Mouse (Mus musculus): ENCODE data around the gene Mtm1. TPM values are rescaled to one million over a fixed set of nuclear protein-coding genes. Genes with fewer than 3 reads are reported as not detected.
A peak's percentile ranks its signal among the peaks of the same experiment; 100 is the strongest.

Gene Mtm1
- polyA plus RNA-seq, 1 experiment: 3.1 TPM

DNA sequence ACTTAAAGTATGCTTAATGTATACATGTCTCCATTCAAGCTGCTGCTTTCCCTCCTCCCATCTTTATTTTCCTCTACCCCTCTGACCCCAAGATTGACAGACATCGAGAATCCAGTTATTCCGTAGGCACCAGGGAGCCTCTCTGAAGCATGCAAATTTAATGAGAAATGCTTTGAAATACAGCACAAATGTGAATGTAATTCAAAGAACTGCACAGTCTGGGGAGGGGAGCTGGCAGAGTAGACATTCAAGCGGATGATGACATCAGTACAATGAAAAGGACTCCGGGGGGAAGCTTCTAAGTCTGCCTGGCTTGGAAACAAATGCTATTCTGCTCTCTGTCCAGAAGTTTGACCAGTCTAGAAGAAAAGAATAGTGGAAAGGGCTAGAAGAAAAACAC lies 2.3 kb downstream of the Mtm1 start:
- TF ChIP-seq CTCF (conservative IDR thresholded peaks at IDR 0.05; ENCODE audit: insufficient read depth, insufficient read length, low read depth, low read length) (no peak), POLR2A (IDR thresholded peaks at IDR 0.05; ENCODE audit: low read depth, low read length) (no peak)
- Histone ChIP-seq H3K27ac (ENCODE audit: insufficient read depth, low read depth, low read length) (no peak overlapping the region), H3K4me3 (ENCODE audit: insufficient read depth, low read depth, low read length) (no peak overlapping the region), H3K4me1 (ENCODE audit: control insufficient read depth, insufficient read depth, low read length) (no peaks in the 10 kb centered on the region), H3K27me3 (replicated peaks; ENCODE audit: control insufficient read depth, insufficient read depth, low read length) (no peaks in the 10 kb centered on the region), H3K36me3 (ENCODE audit: control insufficient read depth, insufficient read depth, low read length) (no peaks in the 10 kb centered on the region)
- 85% methylated on average over 4 of the region's 4 CpGs for WGBS
- no peak for DNase-seq

DNA sequence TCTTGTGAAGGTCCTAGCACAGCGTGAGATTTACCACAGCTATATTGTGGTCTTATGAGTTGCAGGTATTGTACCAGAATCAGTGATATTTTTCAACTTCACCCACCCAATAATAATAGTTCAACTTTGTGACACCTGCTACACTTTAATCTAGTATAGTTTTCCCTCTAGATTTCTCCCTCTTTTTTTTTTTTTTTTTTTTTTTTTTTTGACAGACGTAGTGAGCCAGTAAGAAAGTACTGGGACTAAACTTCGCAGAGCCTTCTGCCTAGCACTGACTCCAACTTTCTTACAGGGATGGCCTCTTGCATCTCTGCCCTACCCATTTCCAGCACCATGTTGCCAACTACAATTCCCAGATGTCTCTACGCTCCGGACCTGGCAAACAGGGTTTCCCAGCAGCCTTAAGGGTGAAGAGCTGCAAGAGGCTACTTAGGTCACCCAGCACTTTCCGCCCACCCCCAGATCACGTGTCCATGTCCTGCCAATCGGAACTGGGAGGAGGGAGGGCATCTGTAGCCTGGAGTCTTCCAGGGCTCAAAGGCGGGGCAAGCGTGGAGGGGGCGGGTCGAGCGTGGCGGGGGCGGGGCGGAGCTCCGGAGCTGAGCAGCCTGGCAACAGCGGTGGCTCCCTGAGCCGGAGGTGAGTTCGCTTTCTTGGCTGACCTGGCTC lies 4.0 kb downstream of the Mtm1 start:
- peak; percentile 95 for DNase-seq

DNA sequence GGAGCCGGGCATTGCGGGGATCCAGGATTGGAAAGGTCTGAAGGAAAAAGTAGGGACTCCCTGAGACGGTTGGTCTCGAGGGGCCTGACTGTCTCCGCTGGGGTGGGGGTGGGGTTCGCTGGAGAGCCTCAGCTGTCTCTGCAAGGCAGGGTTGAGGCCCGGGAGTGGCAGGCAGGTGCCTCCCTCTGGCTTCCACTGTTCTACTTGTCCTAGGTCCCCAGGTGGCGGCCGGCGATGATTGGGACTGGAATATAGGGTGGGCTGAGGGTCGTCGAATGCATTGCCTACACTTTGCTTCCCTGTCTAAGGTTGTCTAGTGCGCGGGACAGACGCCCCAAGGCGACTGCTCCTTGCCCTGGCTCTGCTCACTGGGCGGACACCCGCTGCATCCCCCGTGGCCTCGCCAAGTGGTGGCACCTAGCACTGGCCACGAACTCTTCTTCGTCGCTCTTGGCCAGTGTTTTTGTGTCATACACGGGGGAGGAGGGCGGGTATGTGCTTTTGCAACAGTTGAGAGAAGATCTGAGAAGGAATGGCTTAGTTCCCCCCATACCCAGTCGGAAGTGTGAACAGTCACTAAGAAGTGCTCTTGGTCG lies 4.6 kb downstream of the Mtm1 start:
- no peak for TF ChIP-seq CTCF (conservative IDR thresholded peaks at IDR 0.05; ENCODE audit: insufficient read depth, insufficient read length, low read depth, low read length)
- TF ChIP-seq POLR2A (IDR thresholded peaks at IDR 0.05; ENCODE audit: low read depth, low read length): no peak
- no peaks in the 10 kb centered on the region for H3K27me3 ChIP-seq (replicated peaks; ENCODE audit: control insufficient read depth, insufficient read depth, low read length)
- H3K4me3 ChIP-seq (ENCODE audit: insufficient read depth, low read depth, low read length): peak overlapping the region; percentile 97
- H3K4me1 ChIP-seq (ENCODE audit: control insufficient read depth, insufficient read depth, low read length): no peaks in the 10 kb centered on the region; the same call in 1 of the 2 replicates
- no peaks in the 10 kb centered on the region for H3K36me3 ChIP-seq (ENCODE audit: control insufficient read depth, insufficient read depth, low read length)
- WGBS: under 1% methylated on average over 27 of the region's 27 CpGs
- peak; percentile 35 for DNase-seq
- H3K27ac ChIP-seq (ENCODE audit: insufficient read depth, low read depth, low read length): 0 out of 2 replicates have a peak overlapping the region, but pooled peaks have one; percentile 35

More for the DNA sequence above, 4.0 kb downstream of the Mtm1 start:
- Histone ChIP-seq H3K36me3 (ENCODE audit: control insufficient read depth, insufficient read depth, low read length) (no peaks in the 10 kb centered on the region), H3K27me3 (replicated peaks; ENCODE audit: control insufficient read depth, insufficient read depth, low read length) (no peaks in the 10 kb centered on the region), H3K4me1 (ENCODE audit: control insufficient read depth, insufficient read depth, low read length) (no peaks in the 10 kb centered on the region; the same call in 1 of the 2 replicates), H3K27ac (ENCODE audit: insufficient read depth, low read depth, low read length) (no peak overlapping the region), H3K4me3 (ENCODE audit: insufficient read depth, low read depth, low read length) (peak overlapping the region; percentile 97)
- TF ChIP-seq CTCF (conservative IDR thresholded peaks at IDR 0.05; ENCODE audit: insufficient read depth, insufficient read length, low read depth, low read length): no peak
- TF ChIP-seq POLR2A (IDR thresholded peaks at IDR 0.05; ENCODE audit: low read depth, low read length): peak; percentile 24
- WGBS: 5% methylated on average over 17 of the region's 20 CpGs

DNA sequence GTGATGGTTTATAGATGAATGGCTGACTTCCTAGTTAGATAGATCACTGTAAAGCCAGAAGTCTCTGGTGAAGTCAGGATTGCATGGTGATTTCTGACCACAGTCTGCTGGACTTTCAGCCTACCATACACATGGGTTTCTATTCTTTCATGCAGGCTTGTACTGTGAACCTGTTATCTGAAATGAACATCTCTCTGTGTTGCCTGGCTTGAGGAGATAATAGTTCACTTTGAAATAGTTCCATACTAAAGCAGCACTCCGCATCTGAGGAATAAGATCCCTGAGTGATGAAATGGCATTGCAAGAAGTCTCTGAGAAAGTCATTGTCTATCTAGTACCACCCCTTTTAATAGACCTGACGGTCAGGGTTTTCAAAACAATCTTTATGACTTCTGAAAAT lies 6.3 kb downstream of the Mtm1 start:
- H3K4me3 ChIP-seq (ENCODE audit: insufficient read depth, low read depth, low read length): no peak overlapping the region
- H3K36me3 ChIP-seq (ENCODE audit: control insufficient read depth, insufficient read depth, low read length): no peaks in the 10 kb centered on the region
- H3K27me3 ChIP-seq (replicated peaks; ENCODE audit: control insufficient read depth, insufficient read depth, low read length): no peaks in the 10 kb centered on the region
- WGBS: 80% methylated on average over 2 of the region's 2 CpGs
- no peak for TF ChIP-seq CTCF (conservative IDR thresholded peaks at IDR 0.05; ENCODE audit: insufficient read depth, insufficient read length, low read depth, low read length)
- TF ChIP-seq POLR2A (IDR thresholded peaks at IDR 0.05; ENCODE audit: low read depth, low read length): no peak
- H3K4me1 ChIP-seq (ENCODE audit: control insufficient read depth, insufficient read depth, low read length): no peaks in the 10 kb centered on the region; the same call in 1 of the 2 replicates
- no peak overlapping the region for H3K27ac ChIP-seq (ENCODE audit: insufficient read depth, low read depth, low read length)
- no peak for DNase-seq

DNA sequence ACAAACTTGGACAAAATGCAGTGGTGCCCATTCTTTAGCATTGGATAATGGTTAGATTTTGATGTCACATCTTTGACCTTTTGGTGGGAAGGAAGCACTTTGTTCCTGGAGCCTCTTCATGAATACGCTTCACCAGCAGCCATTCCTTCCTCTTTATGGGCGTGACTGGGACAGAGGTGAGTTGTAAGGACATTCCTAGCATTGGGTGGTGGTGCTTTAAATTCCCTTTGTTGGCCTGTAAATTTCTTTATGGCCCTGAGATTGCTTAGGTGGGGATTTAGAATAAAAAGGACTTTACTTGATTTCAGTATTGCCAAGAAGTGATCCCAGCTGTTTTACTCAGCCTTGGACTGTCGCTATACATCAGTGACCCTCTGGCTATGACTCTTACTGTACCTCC lies 8.3 kb downstream of the Mtm1 start:
- 66% methylated on average over 3 of the region's 3 CpGs for WGBS
- DNase-seq: no peak
- no peak overlapping the region for H3K27ac ChIP-seq (ENCODE audit: insufficient read depth, low read depth, low read length)
- no peak for TF ChIP-seq POLR2A (IDR thresholded peaks at IDR 0.05; ENCODE audit: low read depth, low read length)
- TF ChIP-seq CTCF (conservative IDR thresholded peaks at IDR 0.05; ENCODE audit: insufficient read depth, insufficient read length, low read depth, low read length): no peak
- H3K4me1 ChIP-seq (ENCODE audit: control insufficient read depth, insufficient read depth, low read length): no peaks in the 10 kb centered on the region; the same call in 1 of the 2 replicates
- H3K36me3 ChIP-seq (ENCODE audit: control insufficient read depth, insufficient read depth, low read length): no peaks in the 10 kb centered on the region
- H3K27me3 ChIP-seq (replicated peaks; ENCODE audit: control insufficient read depth, insufficient read depth, low read length): no peaks in the 10 kb centered on the region
- no peak overlapping the region for H3K4me3 ChIP-seq (ENCODE audit: insufficient read depth, low read depth, low read length)

DNA sequence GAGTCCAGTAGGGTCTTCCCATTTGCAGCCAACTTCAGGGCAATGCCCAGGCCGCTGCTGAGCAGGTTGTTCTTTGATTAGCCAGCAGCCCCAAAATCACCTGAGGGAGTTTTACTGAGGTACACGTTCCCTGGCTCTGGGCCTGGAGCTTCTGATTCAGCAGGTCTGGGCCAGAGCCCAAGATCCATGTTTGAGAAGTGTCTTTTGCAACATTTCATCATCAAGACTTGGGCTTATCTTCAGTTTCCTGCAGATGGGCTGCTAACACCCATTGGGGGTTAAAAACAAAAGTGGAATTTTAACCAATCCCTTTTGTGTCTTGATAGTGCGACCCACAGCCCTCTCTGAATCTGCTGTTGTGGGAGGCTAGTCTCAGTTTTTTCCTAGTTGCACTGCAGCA lies 10.3 kb downstream of the Mtm1 start:
- DNase-seq: no peak
- no peaks in the 10 kb centered on the region for H3K36me3 ChIP-seq (ENCODE audit: control insufficient read depth, insufficient read depth, low read length)
- H3K4me1 ChIP-seq (ENCODE audit: control insufficient read depth, insufficient read depth, low read length): no peaks in the 10 kb centered on the region; the same call in 1 of the 2 replicates
- TF ChIP-seq POLR2A (IDR thresholded peaks at IDR 0.05; ENCODE audit: low read depth, low read length): no peak
- no peak for TF ChIP-seq CTCF (conservative IDR thresholded peaks at IDR 0.05; ENCODE audit: insufficient read depth, insufficient read length, low read depth, low read length)
- no peak overlapping the region for H3K27ac ChIP-seq (ENCODE audit: insufficient read depth, low read depth, low read length)
- no peaks in the 10 kb centered on the region for H3K27me3 ChIP-seq (replicated peaks; ENCODE audit: control insufficient read depth, insufficient read depth, low read length)
- WGBS: 60% methylated on average over 3 of the region's 3 CpGs
- H3K4me3 ChIP-seq (ENCODE audit: insufficient read depth, low read depth, low read length): no peak overlapping the region

DNA sequence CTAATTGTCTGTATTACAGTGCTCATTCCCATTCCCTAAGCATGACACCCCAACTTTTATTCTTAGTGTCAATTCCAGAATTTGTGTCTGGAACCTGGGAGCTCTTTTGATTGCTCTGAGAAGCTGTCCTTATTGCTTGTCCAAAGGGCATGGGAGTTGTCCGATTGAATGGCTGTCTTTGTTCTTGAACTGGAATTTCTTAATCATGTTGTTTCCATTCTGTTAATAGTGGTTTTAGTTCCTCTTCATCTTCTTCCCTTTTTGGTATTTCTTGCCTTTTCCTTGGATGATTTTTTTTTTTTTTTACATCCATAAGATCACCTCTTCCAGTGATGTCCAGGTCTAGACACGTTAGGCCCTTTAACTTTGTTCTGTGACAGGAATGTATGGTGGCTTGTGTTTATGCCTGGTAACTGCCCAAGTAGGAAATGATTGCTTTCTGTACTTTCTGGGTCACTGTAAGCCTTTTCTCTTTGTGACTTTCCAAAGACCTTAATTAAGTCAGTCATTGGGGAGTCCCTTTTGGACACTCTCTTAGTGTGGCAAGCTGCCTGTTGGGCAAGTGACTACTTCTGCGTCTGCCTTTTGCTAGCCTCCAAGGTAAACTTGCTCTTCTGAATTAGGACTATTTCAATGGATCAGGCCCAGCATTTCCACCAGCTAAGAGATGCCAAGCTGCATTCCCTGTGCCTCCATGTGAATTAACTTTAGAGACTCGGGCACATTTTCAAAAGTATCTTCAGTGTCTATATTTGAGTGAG lies 12.3 kb downstream of the Mtm1 start:
- TF ChIP-seq POLR2A (IDR thresholded peaks at IDR 0.05; ENCODE audit: low read depth, low read length): no peak
- TF ChIP-seq CTCF (conservative IDR thresholded peaks at IDR 0.05; ENCODE audit: insufficient read depth, insufficient read length, low read depth, low read length): no peak
- H3K36me3 ChIP-seq (ENCODE audit: control insufficient read depth, insufficient read depth, low read length): no peaks in the 10 kb centered on the region
- no peak overlapping the region for H3K4me3 ChIP-seq (ENCODE audit: insufficient read depth, low read depth, low read length)
- WGBS: 67% methylated on average over 4 of the region's 4 CpGs
- H3K27ac ChIP-seq (ENCODE audit: insufficient read depth, low read depth, low read length): no peak overlapping the region
- H3K4me1 ChIP-seq (ENCODE audit: control insufficient read depth, insufficient read depth, low read length): no peaks in the 10 kb centered on the region; the same call in 1 of the 2 replicates
- DNase-seq: no peak
- no peaks in the 10 kb centered on the region for H3K27me3 ChIP-seq (replicated peaks; ENCODE audit: control insufficient read depth, insufficient read depth, low read length)
